Mouse (Mus musculus): ENCODE results near the gene Mpi.

DNA sequence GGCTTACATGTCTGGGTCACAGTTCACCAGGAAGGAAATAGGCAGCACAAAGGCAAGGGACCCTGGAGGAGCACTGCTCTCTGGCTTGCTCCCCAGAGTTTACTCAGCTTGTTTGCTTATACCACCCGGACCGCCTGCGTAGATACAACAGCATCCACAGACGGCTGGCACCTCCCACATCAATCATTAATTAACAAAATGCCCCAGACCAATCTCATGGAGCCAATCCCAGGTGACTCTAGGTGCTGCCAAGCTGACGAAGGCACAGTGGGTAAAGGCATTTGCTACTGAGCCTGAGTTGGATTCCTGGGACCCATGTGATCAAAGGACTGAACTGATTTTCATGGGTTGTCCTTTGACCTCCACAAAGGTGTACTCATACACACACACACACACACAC, 55.3 kb downstream of the Mpi start:
- TF ChIP-seq CTCF (IDR thresholded peaks at IDR 0.05; ENCODE audit: extremely low read depth, insufficient read depth, low read length), result no peak
- TF ChIP-seq POLR2A (IDR thresholded peaks at IDR 0.05; ENCODE audit: extremely low read depth, insufficient read depth, low read length), result no peak

Data from cortical plate, adult 2 months (tissue).